Mouse (Mus musculus) forebrain, postnatal 0 days (tissue): ENCODE results near the gene Ccdc180. TPM values are rescaled to one million over a fixed set of nuclear protein-coding genes. Genes with fewer than 3 reads are reported as not detected.

ENCODE experiments used
- ATAC-seq: fragments of 200-750 bp; cut with Nextera tagmentation; 2 replicates; pipeline ENCODE4 v1.8.0; 2017; ENCODE audit warnings: mild to moderate bottlenecking, moderate library complexity
- DNase-seq: peaks from one replicate; pipeline ENCODE4 v3.0.0-alpha.2; 2015
- H3K27ac ChIP-seq: fragments of 300-500 bp; sonication (generic); 2 replicates; pipeline ENCODE4 v1.5.1; 2014; ENCODE audit warnings: low read depth, mild to moderate bottlenecking, antibody characterized with exemption, low read length, moderate library complexity, mixed read lengths
- H3K27me3 ChIP-seq: fragments of 300-500 bp; sonication (generic); 2 replicates; pipeline ENCODE4 v1.6.1; 2014; ENCODE audit warnings: mild to moderate bottlenecking, low read length, mixed read lengths; ENCODE audit not compliant: insufficient read depth
- H3K36me3 ChIP-seq: fragments of 300-500 bp; sonication (generic); 2 replicates; pipeline ENCODE4 v1.6.1; 2014; ENCODE audit warnings: mild to moderate bottlenecking, moderate library complexity; ENCODE audit not compliant: insufficient read depth
- H3K4me1 ChIP-seq: fragments of 300-500 bp; sonication (generic); 2 replicates; pipeline ENCODE4 v1.6.1; 2014; ENCODE audit warnings: antibody characterized with exemption; ENCODE audit not compliant: insufficient read depth
- H3K4me2 ChIP-seq: fragments of 300-500 bp; sonication (generic); 2 replicates; pipeline ENCODE4 v1.6.1; 2014; ENCODE audit warnings: low read depth, mild to moderate bottlenecking, moderate library complexity
- H3K4me3 ChIP-seq: fragments of 300-500 bp; sonication (generic); 2 replicates; pipeline ENCODE4 v1.5.1; 2014; ENCODE audit warnings: low read depth, low read length, mixed read lengths
- H3K9ac ChIP-seq: fragments of 300-500 bp; sonication (generic); 2 replicates; pipeline ENCODE4 v1.6.1; 2014; ENCODE audit warnings: mild to moderate bottlenecking
- H3K9me3 ChIP-seq: fragments of 300-500 bp; sonication (generic); 2 replicates; pipeline ENCODE4 v1.6.1; 2016; ENCODE audit warnings: low read length
- CTCF ChIP-seq: sonication (generic); IDR thresholded peaks from 2 replicates; pipeline ENCODE4 v1.5.1; 2016; ENCODE audit warnings: antibody characterized with exemption, control low read depth, low read depth
- WGBS: fragments of 180-500 bp; shearing (Covaris S2); extraction: QIAGEN DNeasy Blood & Tissue Kit; methylation state at CpG from one replicate; pipeline ENCODE4 v1.1.7; 2014; 5-methylcytosine and 5-hydroxymethylcytosine counted together
- polyA plus RNA-seq: library from polyadenylated mRNA; unstranded; fragments of >200 nt; fragmentation: Nextera tagmentation; extraction: Ambion mirVana; gene quantifications from 2 replicates; pipeline ENCODE4 v1.2.1, GENCODE M21; 2015
- total RNA-seq: library from RNA; depleted of rRNA; stranded (reverse); fragments of >200 nt; gene quantifications from 2 replicates; pipeline ENCODE4 v1.2.3, GENCODE M21; 2014

The Ccdc180 gene
- total and polyA plus RNA-seq, 2 experiments from 2014 or later, result 0.51 to 0.76 TPM

- Histone ChIP-seq H3K36me3 (no peaks in the 10 kb centered on the region), H3K4me2 (peak overlapping the region; percentile 92), H3K4me3 (peak overlapping the region; percentile 83), H3K9ac (peak overlapping the region; percentile 69), H3K4me1 (no peaks in the 10 kb centered on the region), H3K9me3 (no peaks in the 10 kb centered on the region), H3K27me3 (no peaks in the 10 kb centered on the region), H3K27ac (peak overlapping the region; percentile 72; the same call in 1 of the 2 replicates)
- 3% methylated on average over 45 of the region's 51 CpGs for WGBS
- ATAC-seq (peak; percentile 90), DNase-seq (peak; percentile 93)
- TF ChIP-seq CTCF, result peak; percentile 90
These were observed 81.8 kb downstream of the Ccdc180 start for GRCm38 (mm10) chr4:45971806-45972447.

GRCm38 (mm10) chr4:45972448-45972854 lies 82.3 kb downstream of the Ccdc180 start:
- Histone ChIP-seq H3K4me2 (peak overlapping the region; percentile 92), H3K36me3 (no peaks in the 10 kb centered on the region), H3K9me3 (no peaks in the 10 kb centered on the region), H3K27me3 (no peaks in the 10 kb centered on the region), H3K4me3 (peak overlapping the region; percentile 83), H3K27ac (peak overlapping the region; percentile 72; the same call in 1 of the 2 replicates), H3K9ac (peak overlapping the region; percentile 69), H3K4me1 (no peaks in the 10 kb centered on the region)
- DNase-seq, result peak; percentile 60
- no peak for TF ChIP-seq CTCF
- WGBS, result under 1% methylated on average over 47 of the region's 53 CpGs
- ATAC-seq, result peak; percentile 74

- peak overlapping the region; percentile 92 for H3K4me2 ChIP-seq
- no peak overlapping the region for H3K27ac ChIP-seq
- ATAC-seq (no peak), DNase-seq (no peak)
- WGBS, result 13% methylated on average over 9 of the region's 9 CpGs
- peak overlapping the region; percentile 83 for H3K4me3 ChIP-seq
- H3K9me3 ChIP-seq, result no peaks in the 10 kb centered on the region
- H3K9ac ChIP-seq, result peak overlapping the region; percentile 69
- H3K36me3 ChIP-seq, result no peaks in the 10 kb centered on the region
- H3K27me3 ChIP-seq, result no peaks in the 10 kb centered on the region
- no peak for TF ChIP-seq CTCF
- no peaks in the 10 kb centered on the region for H3K4me1 ChIP-seq
These were observed 82.8 kb downstream of the Ccdc180 start for GRCm38 (mm10) chr4:45972951-45973350.

- Histone ChIP-seq H3K27me3 (no peaks in the 10 kb centered on the region), H3K36me3 (no peaks in the 10 kb centered on the region), H3K9me3 (no peaks in the 10 kb centered on the region), H3K9ac (no peak overlapping the region), H3K4me3 (no peak overlapping the region), H3K4me2 (no peak overlapping the region), H3K27ac (no peak overlapping the region), H3K4me1 (no peaks in the 10 kb centered on the region)
- ATAC-seq, result no peak
- TF ChIP-seq CTCF, result no peak
- DNase-seq, result no peak
- WGBS, result 81% methylated on average over 6 of the region's 6 CpGs
These were observed 87.0 kb downstream of the Ccdc180 start for GRCm38 (mm10) chr4:45976931-45977667.

GRCm38 (mm10) chr4:45979916-45980315 lies 89.8 kb downstream of the Ccdc180 start:
- 53% methylated on average over 2 of the region's 2 CpGs for WGBS
- no peak overlapping the region for H3K9ac ChIP-seq
- DNase-seq (no peak), ATAC-seq (no peak)
- H3K27ac ChIP-seq, result no peak overlapping the region
- H3K4me1 ChIP-seq, result no peaks in the 10 kb centered on the region
- no peaks in the 10 kb centered on the region for H3K27me3 ChIP-seq
- TF ChIP-seq CTCF, result no peak
- no peaks in the 10 kb centered on the region for H3K9me3 ChIP-seq
- H3K4me3 ChIP-seq, result no peak overlapping the region
- no peak overlapping the region for H3K4me2 ChIP-seq
- no peaks in the 10 kb centered on the region for H3K36me3 ChIP-seq

- ATAC-seq (no peak), DNase-seq (no peak)
- Histone ChIP-seq H3K9ac (no peak overlapping the region), H3K4me1 (no peaks in the 10 kb centered on the region), H3K36me3 (no peaks in the 10 kb centered on the region), H3K4me3 (no peak overlapping the region), H3K27ac (no peak overlapping the region), H3K27me3 (no peaks in the 10 kb centered on the region), H3K4me2 (no peak overlapping the region), H3K9me3 (no peaks in the 10 kb centered on the region)
- no peak for TF ChIP-seq CTCF
These were observed 91.0 kb downstream of the Ccdc180 start for GRCm38 (mm10) chr4:45981054-45981453.

- Histone ChIP-seq H3K27ac (no peak overlapping the region), H3K4me2 (no peak overlapping the region), H3K27me3 (no peaks in the 10 kb centered on the region), H3K4me1 (no peaks in the 10 kb centered on the region), H3K4me3 (no peak overlapping the region), H3K9ac (no peak overlapping the region), H3K9me3 (no peaks in the 10 kb centered on the region), H3K36me3 (peaks cover 14% of the 10 kb centered on the region)
- DNase-seq, result no peak
- WGBS, result 75% methylated on average over 6 of the region's 6 CpGs
- TF ChIP-seq CTCF, result no peak
- no peak for ATAC-seq
These were observed 100.5 kb downstream of the Ccdc180 start for GRCm38 (mm10) chr4:45990427-45991135.
